Mouse (Mus musculus): ENCODE measurements around the gene Tmem88. TPM values are rescaled to one million over a fixed set of nuclear protein-coding genes. Genes with fewer than 3 reads are reported as not detected.
"Not testable (repeated sequence)": the region's sequence is repeated elsewhere in the genome, so short reads cannot be mapped to it uniquely, and the experiment has no call there.

Gene Tmem88
- polyA plus RNA-seq, 1 experiment from 2014 or later, result 15.4 TPM

DNA sequence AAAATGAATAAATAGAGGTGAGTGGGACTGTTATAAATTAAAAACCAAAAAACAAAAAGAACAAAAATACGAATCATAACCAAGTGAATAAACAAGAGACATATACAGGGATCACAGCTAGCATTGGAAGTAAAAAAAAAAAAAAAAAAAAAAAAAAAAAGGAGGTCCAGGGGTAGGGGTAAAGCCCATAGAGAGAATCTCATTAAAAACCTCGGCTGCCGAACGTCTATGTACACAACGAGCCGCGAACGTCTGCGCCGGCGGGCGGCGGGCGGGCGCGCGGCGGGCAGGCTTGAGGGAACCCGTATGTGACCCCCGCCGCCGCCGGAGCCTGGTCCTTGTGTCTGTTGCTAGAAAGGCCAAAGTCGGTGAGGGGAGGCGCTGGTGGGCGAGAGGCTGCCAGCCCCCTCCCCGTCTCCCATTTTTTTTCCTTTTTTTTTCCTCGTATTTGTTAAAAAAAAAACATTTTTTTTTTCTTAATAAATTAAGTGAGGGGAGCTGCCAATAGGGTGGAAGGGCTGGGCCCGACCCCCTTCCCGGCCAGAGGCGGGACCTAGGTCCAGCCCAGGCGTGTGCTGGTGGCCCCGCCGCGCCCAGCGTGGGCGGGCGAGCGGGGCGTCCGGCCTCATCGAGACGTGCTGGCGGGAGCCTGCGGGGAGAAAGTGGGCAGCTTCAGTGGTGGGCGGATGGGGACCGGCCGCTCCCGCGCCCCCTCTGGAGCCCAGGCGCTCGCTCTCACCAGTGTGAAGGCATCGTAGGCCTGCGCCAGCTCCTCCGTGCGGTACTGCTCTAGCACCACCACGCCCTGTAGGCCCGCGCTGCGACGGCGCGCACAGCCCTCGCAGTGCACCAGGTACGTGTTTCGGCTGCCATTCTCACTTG is 1.4 kb upstream of the Tmem88 start:
- Histone ChIP-seq H3K4me1 (peaks cover 48% of the 10 kb centered on the region), H3K27ac (no peak overlapping the region), H3K4me3 (peak overlapping the region; percentile 6; the same call in 1 of the 2 replicates), H3K4me2 (peak overlapping the region; percentile 94), H3K36me3 (peaks cover 51% of the 10 kb centered on the region), H3K9ac (no peak overlapping the region), H3K27me3 (replicated peaks) (peaks cover 8% of the 10 kb centered on the region; the same call in 1 of the 2 replicates), H3K9me3 (replicated peaks) (no peaks in the 10 kb centered on the region)
- WGBS (ENCODE audit: insufficient replicate concordance), result 64% methylated on average over 61 of the region's 66 CpGs
- ATAC-seq, result no peak

DNA sequence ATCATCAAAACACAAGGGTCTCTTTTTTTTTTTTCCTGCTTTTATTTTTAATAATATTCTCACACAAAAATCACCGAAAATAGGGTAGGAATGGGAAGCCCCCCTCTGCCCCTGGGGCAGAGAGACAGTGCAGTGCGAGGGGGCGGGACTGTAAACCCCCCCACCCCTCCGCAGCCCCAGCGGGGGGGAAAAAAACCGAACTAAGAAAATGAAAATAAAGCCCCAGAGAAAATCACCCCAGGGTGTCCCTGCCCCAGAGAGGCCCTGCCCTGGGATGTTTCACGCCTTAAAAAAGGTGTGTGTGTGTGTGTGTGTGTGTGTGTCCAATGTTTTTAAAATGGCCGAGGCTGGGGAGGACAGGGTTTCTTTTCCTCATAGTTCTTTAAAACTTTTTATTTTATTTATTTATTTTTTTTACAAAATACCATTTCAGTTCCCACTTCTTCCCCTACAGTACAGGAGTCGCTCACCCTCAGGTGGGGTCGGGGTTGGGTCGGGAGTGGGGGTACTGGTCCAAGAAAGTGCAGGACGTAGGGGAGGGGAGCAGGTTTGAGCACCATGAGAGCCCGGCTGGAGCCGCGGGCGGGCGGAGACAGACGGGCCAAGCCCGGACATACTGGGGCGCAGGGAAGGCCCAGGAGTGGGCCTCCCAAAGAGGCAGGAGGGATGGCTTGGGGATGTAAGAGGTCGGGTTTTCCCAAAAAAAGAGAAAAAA is 609 bp upstream of the Tmem88 start:
- peaks cover 52% of the 10 kb centered on the region for H3K4me1 ChIP-seq
- peak overlapping the region; percentile 79; the same call in 1 of the 2 replicates for H3K4me3 ChIP-seq
- H3K9me3 ChIP-seq (replicated peaks), result no peaks in the 10 kb centered on the region
- H3K36me3 ChIP-seq, result peaks cover 43% of the 10 kb centered on the region
- peak overlapping the region; percentile 94 for H3K4me2 ChIP-seq
- H3K27me3 ChIP-seq (replicated peaks), result peaks cover 8% of the 10 kb centered on the region; the same call in 1 of the 2 replicates
- WGBS (ENCODE audit: insufficient replicate concordance), result 43% methylated on average over 21 of the region's 21 CpGs
- peak overlapping the region; percentile 59; the same call in 1 of the 2 replicates for H3K9ac ChIP-seq
- ATAC-seq, result no peak
- H3K27ac ChIP-seq, result peak overlapping the region; percentile 95

DNA sequence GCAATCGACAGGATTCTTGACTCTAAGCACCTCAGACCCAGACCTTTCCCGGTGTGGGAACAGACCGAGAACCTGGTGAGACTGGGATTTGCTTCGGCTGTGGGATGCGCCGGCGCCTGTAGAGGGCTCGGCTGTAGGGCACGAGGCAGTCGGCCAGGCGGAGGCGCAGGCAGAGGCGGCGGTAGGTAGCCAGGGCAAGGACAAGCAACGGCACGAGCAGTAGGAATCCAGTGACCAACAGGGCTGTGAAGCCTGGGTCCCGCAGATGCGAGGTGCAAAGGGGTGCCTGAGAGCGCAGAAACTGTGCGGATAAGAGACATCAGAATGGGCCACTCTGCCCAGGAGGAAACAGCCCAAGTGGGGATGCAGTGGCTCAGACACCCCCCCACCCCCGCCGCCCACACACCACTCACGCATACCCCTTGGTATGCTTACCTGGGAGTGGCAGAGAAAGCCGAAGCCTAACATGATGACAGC is 415 bp downstream of the Tmem88 start:
- H3K36me3 ChIP-seq, result peaks cover 35% of the 10 kb centered on the region
- peak overlapping the region; percentile 79 for H3K4me3 ChIP-seq
- peak overlapping the region; percentile 59 for H3K9ac ChIP-seq
- H3K4me1 ChIP-seq, result peaks cover 52% of the 10 kb centered on the region
- H3K9me3 ChIP-seq (replicated peaks), result no peaks in the 10 kb centered on the region
- peak overlapping the region; percentile 95 for H3K27ac ChIP-seq
- 25% methylated on average over 24 of the region's 24 CpGs for WGBS (ENCODE audit: insufficient replicate concordance)
- H3K4me2 ChIP-seq, result peak overlapping the region; percentile 94
- H3K27me3 ChIP-seq (replicated peaks), result peaks cover 8% of the 10 kb centered on the region; the same call in 1 of the 2 replicates
- no peak for ATAC-seq

DNA sequence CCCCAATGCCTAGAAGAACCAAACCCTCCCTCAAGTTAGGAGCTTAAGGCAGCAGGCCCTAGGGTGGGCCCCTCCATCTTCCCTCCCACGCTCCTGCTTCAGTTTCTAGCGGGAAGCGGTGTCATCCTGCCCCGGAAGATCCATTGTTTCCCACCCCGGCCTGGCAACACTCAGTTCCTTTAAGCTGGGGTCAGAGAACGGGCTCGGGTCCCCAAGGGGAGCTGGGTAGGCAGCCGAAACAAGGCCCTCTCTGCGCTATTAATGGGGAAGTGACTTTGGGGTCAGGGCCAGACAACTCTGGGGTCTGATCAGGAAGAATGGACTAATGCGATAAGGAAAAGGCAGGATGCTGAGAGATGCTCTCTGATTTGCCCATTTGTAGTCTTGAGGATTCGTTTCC is 1.3 kb downstream of the Tmem88 start:
- Histone ChIP-seq H3K9me3 (replicated peaks) (no peaks in the 10 kb centered on the region), H3K36me3 (peaks cover 34% of the 10 kb centered on the region), H3K27me3 (replicated peaks) (peaks cover 8% of the 10 kb centered on the region; the same call in 1 of the 2 replicates), H3K9ac (peak overlapping the region; percentile 91), H3K4me1 (peaks cover 52% of the 10 kb centered on the region), H3K4me2 (peak overlapping the region; percentile 94), H3K4me3 (peak overlapping the region; percentile 79), H3K27ac (peak overlapping the region; percentile 95)
- no peak for ATAC-seq
- 9% methylated on average over 11 of the region's 11 CpGs for WGBS (ENCODE audit: insufficient replicate concordance)

DNA sequence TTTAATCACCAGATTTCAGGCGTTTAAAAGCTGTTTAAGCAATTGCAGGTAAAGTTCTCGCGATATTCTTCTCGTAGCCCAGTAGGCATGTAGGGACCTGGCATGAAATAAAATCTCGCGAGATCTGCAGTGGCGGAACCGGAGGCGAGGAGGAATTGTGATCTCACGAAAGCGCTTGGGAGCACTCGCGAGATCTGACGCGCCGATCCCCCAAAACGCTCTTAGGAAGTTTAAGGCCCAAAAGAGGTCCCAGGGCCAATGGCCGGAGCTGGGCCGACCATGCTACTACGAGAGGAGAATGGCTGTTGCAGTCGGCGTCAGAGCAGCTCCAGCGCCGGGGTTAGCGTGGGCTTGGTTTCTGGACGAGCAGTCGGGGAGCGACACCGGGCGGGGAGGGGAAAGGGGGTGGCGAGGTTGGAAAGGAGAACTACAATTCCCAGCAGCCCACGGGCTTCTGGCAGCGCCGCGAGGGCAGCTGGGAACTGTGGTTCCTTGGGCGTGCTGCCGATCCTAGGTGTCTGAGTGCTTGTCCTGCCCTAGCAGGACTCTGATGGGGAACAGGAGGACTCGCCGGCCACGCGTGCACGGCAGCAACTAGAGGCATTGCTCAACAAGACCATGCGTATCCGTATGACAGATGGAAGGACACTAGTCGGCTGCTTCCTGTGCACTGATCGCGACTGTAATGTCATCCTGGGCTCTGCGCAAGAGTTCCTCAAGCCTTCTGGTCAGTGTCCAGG is 2.2 kb downstream of the Tmem88 start:
- ATAC-seq, result peak; percentile 86
- WGBS (ENCODE audit: insufficient replicate concordance), result 1% methylated on average over 48 of the region's 48 CpGs
- H3K27me3 ChIP-seq (replicated peaks), result peaks cover 8% of the 10 kb centered on the region; the same call in 1 of the 2 replicates
- H3K4me2 ChIP-seq, result peak overlapping the region; percentile 94
- peak overlapping the region; percentile 79 for H3K4me3 ChIP-seq
- peak overlapping the region; percentile 91 for H3K9ac ChIP-seq
- no peaks in the 10 kb centered on the region for H3K9me3 ChIP-seq (replicated peaks)
- H3K27ac ChIP-seq, result peak overlapping the region; percentile 95
- H3K4me1 ChIP-seq, result peaks cover 45% of the 10 kb centered on the region
- peaks cover 25% of the 10 kb centered on the region for H3K36me3 ChIP-seq

DNA sequence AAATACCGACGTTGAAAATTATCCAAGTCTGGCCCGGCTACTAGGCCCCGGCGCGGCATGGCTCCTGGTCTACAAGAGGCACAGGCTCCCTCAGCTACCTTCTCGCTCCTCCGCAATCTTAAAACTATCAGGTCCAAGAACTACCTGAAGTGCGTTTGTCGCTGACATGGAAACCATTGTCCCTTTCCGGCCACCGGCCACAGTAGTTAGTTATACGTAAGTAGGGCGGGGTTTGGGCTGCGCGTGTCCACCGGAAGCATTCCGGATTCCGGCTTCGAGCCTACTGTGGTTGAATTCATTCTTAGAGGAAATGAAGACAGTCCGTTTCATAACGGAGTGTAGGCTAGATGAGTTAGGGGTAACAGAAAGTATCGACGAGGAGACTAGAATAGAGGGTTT is 2.8 kb downstream of the Tmem88 start, which contains the start of the genes Naa38 and Cyb5d1:
TSS of gene Naa38 (plus strand) at position 253 of the 399 bp plus-strand sequence.
TSS of gene Cyb5d1 (minus strand) at position 397 of the 399 bp plus-strand sequence.
- H3K9me3 ChIP-seq (replicated peaks); H3K27me3 ChIP-seq (replicated peaks): not testable (repeated sequence)
- under 1% methylated on average over 21 of the region's 24 CpGs for WGBS (ENCODE audit: insufficient replicate concordance)
- Histone ChIP-seq H3K9ac (peak within 1 kb of the TSS; percentile 91), H3K4me3 (peak within 1 kb of the TSS; percentile 79), H3K36me3 (peaks cover 19% of the 10 kb centered on the region), H3K4me1 (peaks cover 44% of the 10 kb centered on the region), H3K27ac (peak within 1 kb of the TSS; percentile 95), H3K4me2 (peak within 1 kb of the TSS; percentile 94)
- ATAC-seq, result peak; percentile 76

DNA sequence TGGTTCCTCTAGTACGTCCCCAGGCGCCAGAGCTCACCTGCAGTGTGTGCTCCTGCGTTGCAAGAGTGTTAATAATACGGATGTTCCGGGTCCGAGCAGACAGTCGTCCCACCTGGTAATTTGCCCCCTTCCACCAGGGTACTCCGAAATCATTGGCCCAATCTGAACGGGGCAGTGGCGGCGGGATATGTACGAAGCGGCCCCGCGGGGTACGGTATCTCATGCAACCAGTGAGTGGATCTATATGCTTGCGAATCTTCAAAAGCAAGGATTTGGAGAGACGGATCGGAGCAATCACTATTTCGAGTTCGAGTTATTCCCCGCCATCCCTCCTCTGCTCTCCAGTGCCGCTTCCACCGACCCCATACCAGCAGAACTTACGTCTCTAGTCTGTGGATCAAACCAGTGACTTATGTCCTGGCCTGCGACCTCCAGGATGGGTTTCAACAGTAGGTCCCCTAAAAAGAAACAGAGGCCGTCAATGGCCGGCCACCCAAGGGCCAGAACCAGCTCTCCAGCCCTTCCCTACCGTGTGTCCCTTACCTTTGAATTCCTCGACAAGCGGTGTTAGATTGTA is 3.4 kb downstream of the Tmem88 start:
- not testable (repeated sequence) for H3K27me3 ChIP-seq (replicated peaks); ATAC-seq; H3K9me3 ChIP-seq (replicated peaks)
- peaks cover 14% of the 10 kb centered on the region for H3K36me3 ChIP-seq
- peak overlapping the region; percentile 95 for H3K27ac ChIP-seq
- WGBS (ENCODE audit: insufficient replicate concordance), result 1% methylated on average over 31 of the region's 31 CpGs
- H3K4me3 ChIP-seq, result peak overlapping the region; percentile 79
- H3K4me2 ChIP-seq, result peak overlapping the region; percentile 94
- peaks cover 44% of the 10 kb centered on the region for H3K4me1 ChIP-seq
- peak overlapping the region; percentile 91 for H3K9ac ChIP-seq

DNA sequence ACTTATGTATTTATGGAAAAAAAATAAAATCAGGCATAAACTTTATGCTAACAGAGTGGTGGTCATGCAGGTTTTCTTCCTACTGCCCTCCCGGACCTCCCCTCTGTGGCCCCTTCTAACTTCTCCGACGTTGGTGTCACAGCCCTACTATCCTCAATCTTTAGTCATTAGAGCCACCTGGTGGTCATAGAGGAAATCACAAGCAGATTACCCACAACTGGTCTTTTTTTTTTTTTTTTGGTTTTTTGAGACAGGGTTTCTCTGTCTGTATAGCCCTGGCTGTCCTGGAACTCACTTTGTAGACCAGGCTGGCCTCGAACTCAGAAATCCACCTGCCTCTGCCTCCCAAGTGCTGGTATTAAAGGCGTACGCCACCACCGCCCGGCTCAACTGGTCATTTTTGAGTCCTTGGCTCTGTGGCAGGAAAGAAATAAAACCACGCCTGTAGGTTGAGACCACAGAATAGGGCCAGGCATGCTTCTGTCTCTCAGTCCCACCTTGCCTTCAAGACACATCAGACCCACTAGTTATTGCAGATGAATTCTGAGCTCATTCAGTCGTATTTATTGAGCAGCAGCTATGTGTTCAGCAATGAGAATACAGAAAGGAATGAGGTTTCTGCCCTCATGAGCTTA is 7.5 kb downstream of the Tmem88 start:
- 40% methylated on average over 10 of the region's 10 CpGs for WGBS (ENCODE audit: insufficient replicate concordance)
- Histone ChIP-seq H3K9ac (no peak overlapping the region), H3K9me3 (replicated peaks) (no peaks in the 10 kb centered on the region), H3K4me3 (no peak overlapping the region), H3K27me3 (replicated peaks) (no peaks in the 10 kb centered on the region), H3K36me3 (peaks cover 9% of the 10 kb centered on the region), H3K4me2 (no peak overlapping the region), H3K27ac (no peak overlapping the region), H3K4me1 (peaks cover 13% of the 10 kb centered on the region)
- ATAC-seq, result no peak

DNA sequence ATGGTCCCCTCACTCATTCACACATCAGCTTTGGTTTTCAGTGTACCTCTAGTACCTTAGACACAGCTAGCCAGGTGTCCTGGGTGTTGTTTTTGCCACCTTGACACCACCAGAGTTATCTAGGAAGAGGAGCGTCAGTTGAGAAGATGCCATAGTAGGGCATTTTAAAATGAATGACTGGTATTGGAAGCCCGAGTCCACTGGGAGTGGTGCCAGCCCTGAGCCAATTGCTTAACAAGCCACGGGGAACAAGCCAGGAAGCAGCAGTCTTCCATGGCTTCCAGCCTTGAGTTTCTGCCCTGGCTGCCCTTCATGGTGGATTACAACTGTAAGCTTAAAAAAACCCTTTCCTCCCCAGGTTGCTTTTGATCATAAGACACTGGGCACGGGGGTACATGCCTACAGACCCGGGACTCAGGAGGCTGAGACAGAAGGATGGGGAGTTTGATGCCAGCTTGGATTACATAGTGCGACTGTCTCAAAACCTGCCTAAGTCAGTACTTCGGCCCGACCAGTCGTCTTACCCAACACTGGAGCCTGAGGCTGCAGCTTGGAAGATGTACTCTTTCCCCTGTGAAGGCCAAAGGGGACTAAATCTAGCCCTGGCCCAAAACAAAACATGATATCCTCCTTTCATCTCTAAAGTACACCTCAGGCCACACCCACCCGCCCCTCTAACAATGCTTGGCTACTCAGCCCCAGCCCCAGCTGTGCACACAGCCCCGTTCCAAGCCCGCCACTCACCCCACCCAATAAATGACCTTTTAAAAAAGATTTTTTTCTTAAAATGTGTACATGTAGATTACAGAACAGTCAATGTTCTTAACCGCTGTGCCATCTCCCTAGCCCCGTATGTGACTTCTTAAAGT is 8.3 kb downstream of the Tmem88 start:
- no peak overlapping the region for H3K27ac ChIP-seq
- H3K4me3 ChIP-seq, result no peak overlapping the region
- no peak for ATAC-seq
- 64% methylated on average over 14 of the region's 14 CpGs for WGBS (ENCODE audit: insufficient replicate concordance)
- no peaks in the 10 kb centered on the region for H3K9me3 ChIP-seq (replicated peaks)
- H3K4me1 ChIP-seq, result peaks cover 13% of the 10 kb centered on the region
- no peak overlapping the region for H3K4me2 ChIP-seq
- peaks cover 9% of the 10 kb centered on the region for H3K36me3 ChIP-seq
- no peak overlapping the region for H3K9ac ChIP-seq
- no peaks in the 10 kb centered on the region for H3K27me3 ChIP-seq (replicated peaks)

DNA sequence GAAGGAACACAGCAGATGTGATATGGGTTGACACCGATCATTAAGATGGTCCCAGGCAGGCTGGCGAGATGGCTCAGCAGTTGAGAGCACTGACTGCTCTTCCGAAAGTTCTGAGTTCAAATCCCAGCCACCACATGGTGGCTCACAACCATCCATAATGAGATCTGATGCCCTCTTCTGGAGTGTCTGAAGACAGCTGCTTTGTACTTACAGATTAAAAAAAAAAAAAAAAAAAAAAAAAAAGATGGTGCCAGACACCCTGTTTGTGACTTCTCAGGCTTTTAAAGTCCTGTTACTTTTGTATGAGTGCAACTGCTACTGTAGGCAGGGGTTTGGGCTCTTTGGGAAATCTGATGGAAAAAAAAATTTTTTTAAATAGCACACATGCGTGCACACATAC is 9.4 kb downstream of the Tmem88 start:
- Histone ChIP-seq H3K9ac (no peak overlapping the region), H3K4me1 (peaks cover 7% of the 10 kb centered on the region), H3K27me3 (replicated peaks) (no peaks in the 10 kb centered on the region), H3K4me3 (no peak overlapping the region), H3K36me3 (peaks cover 9% of the 10 kb centered on the region), H3K9me3 (replicated peaks) (no peaks in the 10 kb centered on the region), H3K4me2 (no peak overlapping the region), H3K27ac (no peak overlapping the region)
- WGBS (ENCODE audit: insufficient replicate concordance), result 91% methylated on average over 4 of the region's 4 CpGs
- ATAC-seq, result no peak
